Mouse (Mus musculus) layer of hippocampus, adult 9-10 months (tissue): ENCODE data around the gene Itga6.
"Not testable (repeated sequence)": the region's sequence is repeated elsewhere in the genome, so short reads cannot be mapped to it uniquely, and the experiment has no call there.

Source experiments
- DNase-seq: peaks from one replicate; pipeline ENCODE4 v3.0.0; 2022; ENCODE audit warnings: low spot score

Gene Itga6

DNA sequence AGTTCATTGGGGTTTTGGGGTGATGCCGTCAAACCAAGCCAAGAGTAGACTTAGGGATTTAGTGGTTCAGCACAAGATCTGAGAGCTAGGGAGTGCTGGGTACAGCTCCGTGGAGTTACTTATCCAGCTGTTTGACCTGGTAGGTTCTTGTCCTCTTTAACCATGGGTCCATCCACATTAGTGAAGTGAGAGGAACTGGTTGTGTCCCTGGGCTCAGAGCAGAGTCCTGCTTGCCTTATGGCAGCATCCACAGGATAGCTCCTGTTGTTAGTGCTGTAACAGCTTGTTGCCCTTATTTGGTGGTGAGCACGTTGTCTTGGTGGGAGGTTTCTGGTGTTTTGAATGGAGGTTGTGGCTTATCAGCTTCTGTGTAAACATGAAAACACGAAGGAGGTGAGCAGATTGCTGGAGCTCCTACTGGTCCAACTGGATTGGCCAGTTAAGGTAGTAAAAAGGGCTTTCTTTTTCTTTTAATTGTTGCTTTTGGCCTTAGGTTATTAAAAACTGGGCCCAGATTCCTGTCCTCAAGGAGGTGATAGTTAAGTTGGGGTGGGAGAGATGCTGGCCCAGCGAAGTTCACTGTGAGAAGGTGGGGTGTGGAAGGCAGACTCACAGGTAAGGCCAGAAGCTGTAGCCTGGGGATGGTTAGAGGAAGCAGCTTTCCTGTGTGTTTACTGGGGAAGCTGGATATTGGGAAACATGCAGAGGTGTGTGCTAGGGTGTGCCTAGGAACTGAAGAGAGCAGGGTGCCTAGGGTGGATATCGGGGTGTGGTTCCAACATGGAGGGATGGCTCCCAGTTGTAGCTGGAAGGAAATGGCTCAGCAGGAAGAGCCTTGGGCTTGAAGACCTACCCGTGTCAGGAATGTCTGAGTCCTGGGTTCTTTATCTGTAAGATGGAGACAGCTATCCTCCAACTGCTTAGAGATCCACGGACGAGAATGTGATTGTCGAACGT, 60.5 kb downstream of the Itga6 start:
- DNase-seq = no peak

DNA sequence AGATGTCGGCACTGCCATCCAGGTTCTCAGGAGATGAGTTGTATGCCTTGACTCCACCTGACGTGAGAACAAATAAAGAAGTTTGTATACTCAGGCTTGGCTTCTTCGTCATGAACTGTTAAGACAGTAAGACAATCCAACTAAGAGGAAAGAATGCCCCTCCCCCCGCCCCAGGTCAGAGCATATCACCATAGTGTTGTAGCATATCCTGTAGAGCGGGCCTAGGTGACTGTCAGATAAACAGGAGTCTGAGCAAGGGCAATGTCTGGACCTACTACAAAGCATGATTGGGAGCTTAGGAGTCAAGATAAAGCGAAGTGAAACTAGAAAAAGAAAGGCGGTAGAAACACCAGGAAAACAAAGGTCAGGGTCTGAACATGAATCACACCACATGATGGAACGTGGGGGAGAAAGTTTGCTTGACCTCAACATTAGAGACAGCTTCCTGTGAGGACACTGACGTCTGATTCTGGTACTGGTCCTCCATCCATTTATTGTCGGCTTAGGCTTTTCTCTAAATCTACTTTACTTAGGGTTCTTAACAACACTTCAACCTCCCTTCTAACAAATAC, 64.0 kb downstream of the Itga6 start:
- DNase-seq = no peak

DNA sequence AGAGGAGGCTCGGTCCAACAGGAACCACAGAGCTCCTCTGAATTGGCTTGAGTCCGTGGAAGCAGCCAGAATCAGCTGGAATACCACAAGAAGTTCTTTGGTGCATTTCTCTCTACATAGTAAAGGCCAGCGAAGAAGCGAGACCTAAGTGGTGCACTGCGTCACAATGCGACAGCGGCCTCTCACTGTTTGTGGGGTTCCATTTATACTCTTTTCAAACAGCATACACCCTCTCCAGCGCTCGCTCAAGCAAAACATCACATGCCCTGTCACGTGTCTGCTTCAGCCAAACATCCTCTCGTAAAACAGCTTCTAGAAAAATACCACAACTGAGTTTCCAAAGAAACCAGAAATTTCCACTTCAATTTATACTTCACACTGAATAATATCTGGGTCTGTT, 64.6 kb downstream of the Itga6 start:
- DNase-seq = no peak

DNA sequence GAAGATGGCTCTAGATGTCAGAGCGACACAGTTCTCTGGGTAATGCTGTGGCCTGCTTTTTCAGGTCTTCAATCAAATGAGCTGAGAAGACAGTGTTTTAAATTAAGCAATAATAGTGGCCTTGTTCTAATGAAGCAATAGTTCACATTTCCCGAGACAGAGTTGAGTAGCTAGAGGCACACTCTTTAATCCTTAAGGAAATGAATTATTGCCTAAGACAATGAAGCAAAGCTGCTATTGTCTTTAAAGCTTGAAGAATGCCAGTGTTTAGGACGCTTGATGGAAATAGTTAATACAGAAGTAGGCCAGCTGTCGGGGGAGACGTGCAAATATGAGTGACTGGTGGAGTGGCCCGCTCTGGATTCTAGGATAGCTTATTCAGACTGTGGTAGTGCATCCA, 65.5 kb downstream of the Itga6 start:
- DNase-seq = no peak

DNA sequence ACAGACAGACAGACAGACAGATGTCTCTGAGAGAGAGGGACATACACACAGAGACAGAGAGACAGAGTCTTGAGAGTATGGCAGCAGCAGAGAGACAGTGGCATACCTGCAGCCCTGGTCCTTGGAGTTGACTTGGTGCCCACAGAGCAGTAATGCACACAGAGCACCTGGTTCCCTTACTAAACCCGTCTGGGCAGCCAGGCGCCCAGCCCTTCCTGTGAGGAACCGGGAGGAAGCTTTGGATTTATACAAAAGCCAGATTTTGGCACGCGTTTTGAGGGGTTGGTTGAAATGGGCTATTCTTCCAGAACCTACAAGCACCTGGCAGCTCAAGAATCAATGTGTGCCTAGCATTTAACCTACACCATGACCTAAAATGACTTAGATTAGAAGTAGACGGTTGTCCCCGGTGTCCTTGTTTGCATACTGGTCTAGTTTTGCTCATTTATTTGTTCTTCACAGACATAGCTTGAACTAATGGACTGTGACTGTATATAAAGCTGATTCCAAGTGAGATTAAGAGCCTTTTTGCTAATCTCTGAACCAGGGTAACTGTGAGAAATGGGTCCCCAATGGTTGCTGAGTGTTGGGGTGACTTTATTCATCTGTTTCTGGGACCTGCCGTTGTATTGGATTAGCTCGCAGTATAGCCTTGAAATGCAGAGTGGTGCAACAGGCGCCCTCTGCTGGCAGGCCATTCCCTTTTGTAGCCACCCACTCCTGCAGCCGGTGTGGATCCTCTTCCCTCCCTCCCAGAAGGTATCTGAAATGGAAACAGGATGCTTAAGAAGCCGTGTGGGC, 67.0 kb downstream of the Itga6 start:
- DNase-seq = peak; percentile 90

DNA sequence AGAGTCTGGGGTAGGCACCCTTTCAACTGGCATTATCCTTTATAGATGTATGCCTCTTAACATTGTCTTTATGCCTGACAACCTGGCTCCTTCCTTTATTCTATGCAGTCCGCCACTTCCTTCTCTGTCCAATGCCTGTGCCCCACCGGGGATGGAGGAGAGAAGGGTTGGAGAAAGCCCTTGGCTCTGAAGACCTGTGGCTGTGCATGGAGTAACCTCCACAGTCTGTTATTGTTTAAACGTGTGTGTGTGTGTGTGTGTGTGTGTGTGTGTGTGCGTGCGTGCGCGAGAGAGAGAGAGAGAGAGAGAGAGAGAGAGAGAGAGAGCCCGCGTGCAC, 67.6 kb downstream of the Itga6 start:
- DNase-seq = no peak

DNA sequence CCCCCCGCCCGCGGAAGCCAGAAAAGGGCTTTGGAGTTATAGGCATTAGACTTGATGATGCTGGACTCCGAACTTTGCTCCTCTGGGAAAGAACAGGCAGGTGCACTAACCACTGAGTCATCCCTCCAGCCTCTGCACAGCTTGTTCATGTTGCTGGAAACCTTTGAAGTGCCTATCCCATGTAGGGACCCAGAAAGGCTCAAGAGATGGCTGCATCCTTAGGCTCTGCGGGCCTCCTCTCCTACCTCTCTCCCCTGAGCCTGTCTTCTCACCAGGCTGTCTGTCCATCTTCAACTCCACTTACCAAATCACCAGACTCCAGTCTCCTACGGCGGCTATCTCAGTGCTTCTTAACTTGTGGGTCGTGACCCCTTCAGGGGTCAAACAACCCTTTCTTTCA, 68.0 kb downstream of the Itga6 start:
- no peak for DNase-seq

DNA sequence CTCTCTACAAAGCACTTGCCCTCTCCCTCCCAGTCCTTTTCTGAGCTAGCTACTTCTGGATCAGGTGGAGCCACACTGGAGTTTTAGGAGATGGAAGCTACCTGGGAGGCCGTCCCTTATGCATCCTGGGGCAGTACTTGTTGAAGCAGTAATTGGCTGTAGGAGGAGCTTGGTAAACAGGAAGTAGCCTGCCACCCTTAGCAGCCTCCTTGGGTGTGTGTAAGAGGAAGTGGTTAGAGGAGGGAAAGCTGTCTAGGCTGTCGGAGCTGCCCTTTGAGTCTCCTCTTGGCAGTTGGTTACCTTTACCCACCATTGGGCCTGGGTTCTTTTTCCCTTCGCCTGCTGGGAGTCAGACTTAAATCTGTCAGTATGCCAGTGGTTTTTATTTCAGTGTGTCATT, 68.6 kb downstream of the Itga6 start:
- no peak for DNase-seq

DNA sequence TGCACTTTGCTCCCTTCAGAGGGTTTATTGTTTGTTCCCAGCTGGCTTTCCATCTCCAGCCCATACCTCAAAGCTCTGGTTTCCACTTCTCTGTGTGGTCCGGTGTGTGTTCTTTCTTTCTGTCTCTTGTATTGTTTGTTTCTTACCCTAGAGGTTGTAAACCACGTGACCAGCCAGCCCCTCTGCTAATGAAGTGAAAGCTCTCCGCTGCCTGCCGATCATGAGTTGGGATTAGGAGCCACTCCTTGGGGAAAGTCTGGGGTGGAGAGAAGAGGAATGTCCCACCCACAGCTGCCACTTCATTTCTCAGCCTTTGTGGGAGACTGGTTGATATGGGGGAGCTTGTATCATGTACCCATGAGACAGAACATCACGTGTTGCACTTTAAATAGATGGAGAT, 69.9 kb downstream of the Itga6 start:
- DNase-seq = no peak

DNA sequence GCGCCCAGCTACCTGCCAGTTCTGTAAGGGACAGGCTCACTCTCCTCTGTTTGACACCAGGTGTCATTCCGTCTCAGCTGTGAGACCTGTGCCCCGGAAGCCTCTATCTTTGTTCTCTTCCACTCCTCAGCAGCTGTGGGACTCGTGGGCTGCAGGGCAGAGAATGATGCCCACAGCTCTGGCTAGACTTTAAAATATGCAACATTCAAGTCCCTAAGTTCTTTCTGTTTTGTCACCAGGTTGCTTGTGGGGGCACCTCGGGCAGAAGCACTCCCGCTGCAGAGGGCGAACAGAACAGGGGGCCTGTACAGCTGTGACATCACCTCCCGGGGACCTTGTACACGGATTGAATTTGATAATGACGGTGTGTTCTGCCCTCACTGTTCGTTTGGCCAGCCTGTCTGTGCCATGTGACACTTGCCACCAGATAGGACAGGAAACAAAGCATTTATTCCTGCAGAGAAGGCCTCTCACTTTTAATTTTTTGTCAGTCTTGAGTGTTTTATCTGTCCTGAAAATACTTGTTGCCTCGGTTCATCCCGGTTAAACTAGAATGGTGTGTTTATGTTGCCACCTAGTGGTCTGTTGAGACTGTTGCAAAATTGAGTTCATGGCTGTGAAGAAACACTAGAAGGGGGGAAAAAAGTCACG, 71.1 kb downstream of the Itga6 start:
- DNase-seq = peak; percentile 18

DNA sequence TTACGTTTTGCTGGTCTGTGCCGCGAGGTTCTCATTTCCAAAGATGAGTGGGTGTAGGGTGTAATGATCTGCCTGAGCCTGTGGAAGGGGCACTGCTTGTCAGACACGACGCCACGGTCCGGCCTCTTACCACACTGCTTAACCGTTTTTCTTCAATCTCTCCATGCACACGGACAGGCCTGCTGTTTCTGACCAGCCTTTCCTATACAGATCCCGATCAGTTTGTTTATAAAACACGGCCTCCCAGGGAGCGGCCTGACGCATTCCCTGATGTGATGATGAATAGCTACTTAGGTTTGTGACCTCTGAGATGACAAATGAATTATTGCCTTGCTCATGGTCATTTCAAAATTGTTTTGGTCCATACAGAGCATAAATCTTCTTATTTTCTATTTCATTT, 78.7 kb downstream of the Itga6 start:
- DNase-seq = no peak

DNA sequence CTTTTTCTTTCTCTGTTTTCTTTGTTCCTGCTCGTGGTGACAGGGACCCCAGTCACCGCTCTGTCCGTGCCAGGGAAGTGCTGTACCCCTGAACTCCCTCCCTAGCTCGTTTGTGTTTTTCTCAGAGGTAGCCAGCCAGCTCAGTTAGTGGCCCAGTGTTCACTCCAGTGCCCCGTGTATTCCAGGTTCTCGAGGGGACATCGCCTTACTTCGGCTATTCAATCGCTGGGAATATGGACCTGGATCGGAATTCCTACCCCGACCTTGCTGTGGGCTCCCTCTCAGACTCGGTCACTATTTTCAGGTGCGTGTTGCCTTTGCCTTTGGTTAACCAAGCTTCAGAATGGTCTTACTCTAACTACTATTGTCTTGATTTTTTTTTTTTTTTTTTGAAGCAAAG, 82.3 kb downstream of the Itga6 start:
- DNase-seq = no peak

DNA sequence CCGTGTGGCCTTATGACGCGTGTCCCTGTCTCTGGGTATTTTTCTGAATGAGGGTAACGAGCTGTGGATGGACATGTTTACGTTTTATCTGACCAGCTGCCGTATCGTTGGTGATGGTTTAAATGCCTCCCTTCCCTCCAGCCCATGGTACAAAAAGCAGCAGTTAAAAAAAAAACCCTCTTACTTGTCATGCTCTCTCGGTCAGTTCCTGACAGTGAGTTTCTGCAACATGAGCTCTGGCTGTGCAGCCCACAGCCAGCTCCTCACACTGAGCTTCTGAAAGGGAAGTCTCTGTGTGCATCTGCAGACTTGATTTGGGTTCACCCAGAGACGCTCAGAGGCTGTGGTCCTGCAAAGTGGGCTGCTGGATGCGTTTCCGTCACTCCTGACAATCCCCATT, 83.5 kb downstream of the Itga6 start:
- no peak for DNase-seq

DNA sequence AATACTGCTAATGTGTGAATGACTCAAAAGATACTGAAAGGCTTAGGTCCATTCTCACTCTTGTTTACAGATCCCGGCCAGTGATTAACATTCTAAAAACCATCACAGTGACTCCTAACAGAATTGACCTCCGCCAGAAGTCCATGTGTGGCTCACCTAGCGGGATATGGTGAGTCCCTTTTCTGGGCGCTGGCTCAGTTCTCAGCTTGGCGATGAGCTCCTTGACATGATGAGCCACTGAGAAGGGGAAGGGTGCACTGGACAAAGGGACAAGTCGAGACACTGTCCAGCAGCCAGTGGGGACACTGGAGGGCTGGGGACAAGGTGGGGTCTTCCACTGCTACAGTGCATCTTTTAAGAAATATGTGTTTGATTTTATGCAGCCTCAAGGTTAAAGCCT, 88.2 kb downstream of the Itga6 start:
- DNase-seq = no peak

DNA sequence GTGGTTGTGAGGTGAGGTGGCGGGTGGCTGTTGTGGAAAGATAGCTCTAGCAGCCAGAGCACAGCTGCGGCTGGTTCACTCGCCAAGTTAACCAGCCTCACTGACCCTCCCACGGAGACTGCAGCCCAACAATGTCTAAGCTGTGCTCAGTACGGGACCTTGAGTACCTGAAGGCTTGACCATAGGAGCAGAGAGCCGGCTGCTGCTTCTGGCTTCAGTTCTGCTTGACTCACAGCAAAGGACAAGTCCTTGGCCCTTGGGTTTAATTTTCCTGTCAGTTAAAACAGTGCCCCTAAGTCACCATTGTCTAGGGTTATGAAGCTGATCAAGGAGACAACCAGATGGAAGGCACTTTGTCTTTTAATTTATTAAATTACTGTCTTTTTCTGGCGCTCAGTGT, 89.0 kb downstream of the Itga6 start:
- no peak for DNase-seq

DNA sequence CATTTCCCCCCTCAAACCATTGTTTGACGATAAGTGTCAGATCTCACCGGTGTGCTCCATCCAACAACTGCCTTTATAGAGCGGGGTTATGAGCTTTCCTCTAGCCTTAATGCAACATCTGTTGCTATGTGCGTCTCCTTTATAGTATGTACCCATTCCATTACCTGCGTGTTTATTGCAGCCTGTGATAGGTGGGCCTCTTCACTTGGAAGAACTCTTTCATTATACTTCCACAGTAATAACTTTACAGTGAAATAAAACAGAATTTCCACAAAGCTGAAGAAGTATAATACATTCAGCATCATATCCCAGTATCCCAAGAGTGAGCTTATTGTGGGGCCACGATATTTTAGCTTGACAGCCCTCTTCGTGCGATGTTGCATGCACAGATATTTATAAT, 90.1 kb downstream of the Itga6 start:
- DNase-seq = no peak

DNA sequence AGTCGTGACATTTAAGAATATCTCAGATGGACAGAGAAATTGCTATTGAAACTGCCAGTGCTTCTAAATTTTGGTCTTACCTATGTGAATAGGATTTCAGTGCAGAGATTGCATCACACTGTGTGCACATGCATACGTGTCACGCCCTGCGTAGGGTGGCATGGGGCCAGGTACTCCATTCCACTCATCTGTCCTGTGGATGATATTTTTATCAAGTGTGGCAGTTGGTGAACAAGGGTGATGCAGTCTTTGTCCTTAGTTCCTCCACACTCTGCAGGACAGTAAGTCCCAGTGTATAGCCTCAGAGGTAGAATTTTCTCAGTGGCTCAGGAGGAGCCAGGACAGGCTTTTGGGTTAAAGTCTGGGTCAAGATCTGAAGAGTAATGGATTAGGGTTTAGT, 90.8 kb downstream of the Itga6 start:
- no peak for DNase-seq

DNA sequence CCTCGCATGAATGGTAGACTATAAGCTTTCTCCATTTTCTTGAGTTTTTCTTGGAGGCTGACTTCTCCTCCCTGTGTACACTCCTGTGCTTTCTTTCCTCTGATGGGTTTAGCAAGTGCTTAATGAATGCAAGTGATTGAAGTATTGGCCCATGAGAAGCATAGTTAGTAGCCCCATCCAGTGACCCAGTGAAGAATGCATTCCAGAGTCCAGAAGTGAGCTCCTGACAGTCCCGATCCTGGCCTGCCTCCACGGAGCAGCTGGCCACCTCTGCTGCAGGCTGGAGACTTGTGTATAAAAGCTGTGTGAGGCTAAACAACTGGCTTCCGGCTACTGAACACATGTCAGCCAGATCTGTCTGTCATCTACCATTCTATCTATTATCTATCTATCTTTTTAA, 91.8 kb downstream of the Itga6 start:
- DNase-seq = no peak

DNA sequence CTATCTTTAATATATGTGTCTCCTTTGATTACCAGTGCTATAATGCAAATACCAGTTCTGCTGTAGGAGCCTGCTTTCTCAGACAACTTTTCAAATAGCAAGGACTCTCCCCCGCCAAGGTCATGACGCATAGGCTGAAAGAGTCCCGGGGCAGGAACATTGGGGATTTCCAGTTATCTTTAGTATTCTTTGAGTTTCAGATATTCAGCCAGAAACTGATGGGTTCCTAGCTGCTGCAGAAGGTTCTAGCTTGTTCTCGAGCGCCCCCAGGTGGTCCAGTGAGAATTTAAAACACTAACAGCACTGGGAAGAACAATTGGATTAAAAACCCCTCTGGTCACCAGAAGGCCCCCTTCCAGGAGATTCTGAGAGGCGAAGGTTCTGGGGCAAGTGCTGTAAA, 92.4 kb downstream of the Itga6 start:
- peak; percentile 39 for DNase-seq

DNA sequence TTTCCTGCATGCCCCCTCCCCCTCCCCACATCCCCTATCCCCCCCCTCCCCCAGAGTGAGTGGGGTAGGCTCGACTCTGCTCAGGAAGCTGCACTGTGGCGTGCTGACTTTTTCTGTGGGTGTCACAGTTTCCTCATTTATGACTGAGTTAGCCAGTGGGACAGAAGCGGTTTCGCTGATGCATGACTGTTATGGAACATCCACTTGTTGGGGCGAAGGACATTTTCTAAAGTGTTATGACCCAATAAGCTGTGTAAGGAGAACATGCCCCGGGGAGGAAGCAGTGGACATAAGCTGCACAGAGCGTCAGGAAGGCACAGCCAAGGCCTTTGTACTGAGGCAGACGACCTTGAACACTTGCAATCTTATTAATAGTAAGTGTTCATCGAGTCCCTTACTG, 97.9 kb downstream of the Itga6 start:
- DNase-seq = no peak

DNA sequence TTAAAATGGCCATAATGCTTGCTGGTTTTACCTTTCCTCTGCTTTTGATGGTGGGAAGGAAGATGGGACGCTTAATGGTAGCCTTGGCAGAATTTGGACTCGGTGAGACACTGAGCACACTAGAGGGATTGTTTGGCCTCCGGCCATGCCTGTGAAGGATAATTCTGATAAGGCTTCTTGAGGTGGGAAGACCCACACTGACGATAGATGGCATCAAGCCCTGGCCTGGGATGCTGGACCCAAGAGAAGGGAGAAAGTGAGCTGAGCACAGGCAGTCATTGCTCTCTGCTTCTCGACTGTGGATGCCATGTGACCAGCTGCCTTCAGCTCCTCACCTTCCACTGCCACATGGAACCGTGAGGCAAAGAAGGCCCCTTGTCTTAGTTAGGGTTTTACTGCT, 99.5 kb downstream of the Itga6 start:
- DNase-seq = no peak

DNA sequence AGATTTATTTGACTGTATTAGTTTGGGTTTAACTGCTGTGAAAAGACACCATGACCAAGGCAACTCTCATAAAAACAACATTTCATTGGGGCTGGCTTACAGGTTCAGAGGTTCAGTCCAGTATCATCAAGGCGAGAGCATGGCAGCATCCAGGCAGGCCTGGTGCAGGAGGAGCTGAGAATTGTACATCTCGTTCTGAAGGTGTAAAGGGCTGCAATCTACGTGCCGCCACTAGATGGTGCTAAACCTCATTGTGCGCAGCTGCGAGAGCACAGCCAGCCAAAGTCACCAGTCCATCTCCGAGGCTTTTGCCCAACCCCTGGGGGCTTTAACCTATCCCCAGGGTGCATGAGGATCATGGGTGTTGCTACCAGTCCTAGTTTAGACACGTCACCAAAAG, 106.7 kb downstream of the Itga6 start:
- not testable (repeated sequence) for DNase-seq

DNA sequence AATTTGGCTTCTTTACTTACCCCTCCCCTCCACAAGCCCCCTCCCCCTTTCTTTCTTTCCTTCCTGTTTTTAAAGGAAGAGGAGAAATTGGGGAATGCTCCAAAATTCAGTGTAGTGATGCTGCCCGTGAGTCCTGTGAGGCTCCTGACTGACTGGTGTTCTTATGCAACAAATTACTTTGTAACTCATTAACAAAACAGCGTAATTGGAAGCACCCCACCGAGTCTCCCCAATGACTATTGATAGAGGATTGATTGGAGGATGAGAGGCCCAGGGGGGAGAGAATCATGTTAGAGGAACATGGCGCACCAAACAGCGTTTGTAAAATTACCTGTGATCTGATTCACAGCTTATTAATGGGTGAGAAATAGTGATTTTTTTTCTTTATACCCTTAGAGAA, 109.7 kb downstream of the Itga6 start:
- DNase-seq = no peak
